In the genomic region with DNA sequence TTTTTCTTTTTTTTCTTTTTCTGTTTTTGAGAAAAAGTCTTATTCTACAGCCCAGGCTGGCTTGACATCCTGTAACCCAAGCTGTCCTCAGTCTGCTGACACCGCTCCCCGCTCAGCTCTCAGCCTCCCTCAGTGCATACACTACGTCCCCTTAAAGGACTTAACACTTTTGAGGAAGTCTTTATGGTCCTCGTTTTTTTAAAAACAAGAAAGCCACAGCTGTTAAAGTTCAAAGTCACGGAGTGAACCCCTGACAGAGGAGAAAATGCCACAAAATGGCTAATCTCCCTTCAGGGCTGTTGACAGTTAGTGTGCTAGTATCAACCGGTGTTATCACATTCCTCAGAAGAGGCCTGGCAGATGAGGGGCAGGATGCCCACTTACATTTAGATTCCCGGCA, we compare ENCODE assay signal across 17 mouse cellular contexts. TPM values are rescaled to one million over a fixed set of nuclear protein-coding genes. Genes with fewer than 3 reads are reported as not detected.
DNase-seq lines count a peak whose midpoint lies in the region; ATAC-seq and TF ChIP-seq lines count a peak whose summit lies in the region.
"Had no signal": no experiment of that assay in that cellular context is flagged by ENCODE, and none has a peak within 500 bp of the region (broad histone marks: within the 10 kb centered on the region; RNA-seq: fewer than 3 reads in every experiment).

No protein-coding gene starts in this region.

- H3K4me1 ChIP-seq in embryonic facial prominence, embryonic 12.5 days: peaks cover 14% of the 10 kb centered on the region
- H3K4me1 ChIP-seq in embryonic facial prominence, embryonic 10.5 days: peaks cover 33% of the 10 kb centered on the region
- H3K4me1 ChIP-seq in stomach, embryonic 15.5 days: no peaks in the 10 kb centered on the region
- no peaks in the 10 kb centered on the region for H3K4me1 ChIP-seq in stomach, postnatal 0 days (replicated peaks; ENCODE audit: control insufficient read depth, insufficient read depth)
- H3K4me1 ChIP-seq: hindbrain, embryonic 10.5 days; intestine, embryonic 15.5 days; midbrain, embryonic 15.5 days had no signal

- no peak for TF ChIP-seq CTCF in stomach, postnatal 0 days (IDR thresholded peaks at IDR 0.05; ENCODE audit: low read depth)

- 0 out of 2 replicates have a peak overlapping the region, but pooled peaks have one; percentile 32 for H3K27ac ChIP-seq in embryonic facial prominence, embryonic 12.5 days
- H3K27ac ChIP-seq in embryonic facial prominence, embryonic 10.5 days (replicated peaks): no peak overlapping the region
- no peak overlapping the region for H3K27ac ChIP-seq in stomach, embryonic 15.5 days
- no peak overlapping the region for H3K27ac ChIP-seq in stomach, postnatal 0 days (replicated peaks)
- H3K27ac ChIP-seq: hindbrain, embryonic 10.5 days; limb, embryonic 13.5 days; midbrain, embryonic 15.5 days had no signal

- no peaks in the 10 kb centered on the region for H3K27me3 ChIP-seq in embryonic facial prominence, embryonic 12.5 days
- 0 out of 2 replicates have a peak, but pooled peaks cover 3% of the 10 kb centered on the region for H3K27me3 ChIP-seq in embryonic facial prominence, embryonic 10.5 days (replicated peaks; ENCODE audit: low read depth, poor library complexity, severe bottlenecking)
- H3K27me3 ChIP-seq in stomach, embryonic 15.5 days (replicated peaks): no peaks in the 10 kb centered on the region
- H3K27me3 ChIP-seq in stomach, postnatal 0 days (ENCODE audit: control insufficient read depth, insufficient read depth, low read length): no peaks in the 10 kb centered on the region
- H3K27me3 ChIP-seq: intestine, embryonic 15.5 days; limb, embryonic 13.5 days; midbrain, embryonic 15.5 days had no signal

- WGBS in embryonic facial prominence, embryonic 12.5 days: 37% methylated on average over 7 of the region's 7 CpGs
- 59% methylated on average over 7 of the region's 7 CpGs for WGBS in embryonic facial prominence, embryonic 10.5 days
- WGBS in stomach, embryonic 15.5 days: 37% methylated on average over 7 of the region's 7 CpGs
- 49% methylated on average over 7 of the region's 7 CpGs for WGBS in stomach, postnatal 0 days

- H3K9me3 ChIP-seq in embryonic facial prominence, embryonic 12.5 days: no peaks in the 10 kb centered on the region
- H3K9me3 ChIP-seq in embryonic facial prominence, embryonic 10.5 days: 0 out of 2 replicates have a peak, but pooled peaks cover 4% of the 10 kb centered on the region
- no peaks in the 10 kb centered on the region for H3K9me3 ChIP-seq in stomach, embryonic 15.5 days
- no peaks in the 10 kb centered on the region for H3K9me3 ChIP-seq in stomach, postnatal 0 days (ENCODE audit: control insufficient read depth, low read length)
- H3K9me3 ChIP-seq: hindbrain, embryonic 10.5 days; intestine, embryonic 15.5 days; limb, embryonic 13.5 days; midbrain, embryonic 15.5 days had no signal

- no peak overlapping the region for H3K9ac ChIP-seq in embryonic facial prominence, embryonic 12.5 days
- no peak overlapping the region for H3K9ac ChIP-seq in stomach, embryonic 15.5 days
- no peak overlapping the region for H3K9ac ChIP-seq in stomach, postnatal 0 days (ENCODE audit: low read length)
- H3K9ac ChIP-seq: forebrain, postnatal 0 days; intestine, embryonic 15.5 days; limb, embryonic 13.5 days; midbrain, embryonic 15.5 days had no signal

- TF ChIP-seq EP300 in stomach, postnatal 0 days (optimal IDR thresholded peaks at IDR 0.05): no peak

- no peak overlapping the region for H3K4me2 ChIP-seq in embryonic facial prominence, embryonic 12.5 days (replicated peaks)
- H3K4me2 ChIP-seq in stomach, embryonic 15.5 days: no peak overlapping the region
- no peak overlapping the region for H3K4me2 ChIP-seq in stomach, postnatal 0 days (replicated peaks; ENCODE audit: low read depth)
- H3K4me2 ChIP-seq: limb, embryonic 13.5 days; midbrain, embryonic 15.5 days had no signal

- ATAC-seq in embryonic facial prominence, embryonic 12.5 days (ENCODE audit: insufficient number of reproducible peaks, insufficient read depth, low FRiP score, low TSS enrichment): no peak
- ATAC-seq in stomach, embryonic 15.5 days (ENCODE audit: insufficient read depth, low FRiP score, low read depth): peak; percentile 56; the same call in 1 of the 2 replicates
- no peak for ATAC-seq in stomach, postnatal 0 days (ENCODE audit: low FRiP score, low TSS enrichment)
- ATAC-seq in megakaryocyte-erythroid progenitor cell, adult 5-6 weeks (replicated peaks; ENCODE audit: low FRiP score, low TSS enrichment, poor library complexity, severe bottlenecking): peak; percentile 62
- ATAC-seq: forebrain, postnatal 0 days; intestine, embryonic 15.5 days; midbrain, embryonic 15.5 days had no signal

- H3K36me3 ChIP-seq in embryonic facial prominence, embryonic 12.5 days: no peaks in the 10 kb centered on the region
- no peaks in the 10 kb centered on the region for H3K36me3 ChIP-seq in embryonic facial prominence, embryonic 10.5 days (replicated peaks)
- no peaks in the 10 kb centered on the region for H3K36me3 ChIP-seq in stomach, embryonic 15.5 days
- H3K36me3 ChIP-seq in stomach, postnatal 0 days (ENCODE audit: control insufficient read depth, insufficient read depth, low read length): no peaks in the 10 kb centered on the region
- H3K36me3 ChIP-seq: hindbrain, embryonic 10.5 days; intestine, embryonic 15.5 days; limb, embryonic 13.5 days; midbrain, embryonic 15.5 days had no signal

- no peak for DNase-seq in embryonic facial prominence, embryonic 10.5 days (ENCODE audit: low spot score)
- DNase-seq in kidney, postnatal 4 days: peak; percentile 24 to 41
- no peak for DNase-seq in kidney, postnatal 14 days
- no peak for DNase-seq in stomach, postnatal 0 days (ENCODE audit: low spot score)
- DNase-seq in yolk sac, embryonic 10.5 days (ENCODE audit: low spot score): no peak
- DNase-seq: adrenal gland, postnatal 36 days; forebrain, postnatal 0 days; thymus, adult 18-20 months had no signal

- H3K4me3 ChIP-seq in embryonic facial prominence, embryonic 12.5 days: no peak overlapping the region
- no peak overlapping the region for H3K4me3 ChIP-seq in embryonic facial prominence, embryonic 10.5 days
- no peak overlapping the region for H3K4me3 ChIP-seq in stomach, embryonic 15.5 days (replicated peaks)
- H3K4me3 ChIP-seq in stomach, postnatal 0 days (ENCODE audit: low read depth, low read length): no peak overlapping the region
- H3K4me3 ChIP-seq: hindbrain, embryonic 10.5 days; intestine, embryonic 15.5 days; limb, embryonic 13.5 days; midbrain, embryonic 15.5 days had no signal

RNA-seq across cellular contexts. Expression of gene Dtnbp1, which starts 29.8 kb away (rescaled TPM):
- 84.2 and 84.4 TPM in 2 replicates for polyA plus RNA-seq in embryonic facial prominence, embryonic 12.5 days (2016; fragmentation: Nextera tagmentation; extraction: Ambion mirVana)
- 85.8 and 86.3 TPM in 2 replicates for polyA plus RNA-seq in embryonic facial prominence, embryonic 10.5 days (2016; fragmentation: Nextera tagmentation; extraction: Ambion mirVana)
- 58.7 and 61.1 TPM in 2 replicates for polyA plus RNA-seq in stomach, embryonic 15.5 days (2015; fragmentation: Nextera tagmentation; extraction: Ambion mirVana)
- polyA plus RNA-seq in stomach, postnatal 0 days (2015; fragmentation: Nextera tagmentation; extraction: Ambion mirVana): 47.7 and 52.6 TPM in 2 replicates
- 46.9 and 61.7 TPM in 2 replicates for total RNA-seq in megakaryocyte-erythroid progenitor cell, adult 5-6 weeks (2014; fragmentation: Nextera tagmentation)
- 22.7 and 34.7 TPM in 2 replicates for total RNA-seq in megakaryocyte-erythroid progenitor cell, adult 5-6 weeks (2017)

RNA-seq across cellular contexts. Expression of gene Gm9817, which starts 46.7 kb away (rescaled TPM):
- not detected in 2 replicates for polyA plus RNA-seq in embryonic facial prominence, embryonic 12.5 days (2016; fragmentation: Nextera tagmentation; extraction: Ambion mirVana)
- not detected in 2 replicates for polyA plus RNA-seq in embryonic facial prominence, embryonic 10.5 days (2016; fragmentation: Nextera tagmentation; extraction: Ambion mirVana)
- polyA plus RNA-seq in stomach, embryonic 15.5 days (2015; fragmentation: Nextera tagmentation; extraction: Ambion mirVana): 0.13 TPM in 1 of 2 replicates, not detected in the other
- 0.05 and 0.08 TPM in 2 replicates for polyA plus RNA-seq in stomach, postnatal 0 days (2015; fragmentation: Nextera tagmentation; extraction: Ambion mirVana)
- not detected in 2 replicates for total RNA-seq in megakaryocyte-erythroid progenitor cell, adult 5-6 weeks (2014; fragmentation: Nextera tagmentation)
- total RNA-seq in megakaryocyte-erythroid progenitor cell, adult 5-6 weeks (2017): not detected in 2 replicates
- total RNA-seq: forebrain, postnatal 0 days had no signal
- polyA plus RNA-seq: forebrain, postnatal 0 days; hindbrain, embryonic 10.5 days; intestine, embryonic 15.5 days; limb, embryonic 13.5 days; neural tube, embryonic 14.5 days; spleen, adult 2 months had no signal

Comparison
In these comparisons a context has a peak if more than half of its experiments do, and no peak if none do; other contexts are left out.
1. ATAC-seq: peak in stomach, embryonic 15.5 days (single experiment) and megakaryocyte-erythroid progenitor cell, adult 5-6 weeks (single experiment); none in embryonic facial prominence, embryonic 12.5 days (single experiment) and stomach, postnatal 0 days (single experiment).
2. DNase-seq: peak in kidney, postnatal 4 days (2 of 2); none in embryonic facial prominence, embryonic 10.5 days (single experiment), kidney, postnatal 14 days (single experiment), stomach, postnatal 0 days (single experiment) and yolk sac, embryonic 10.5 days (single experiment).